Mouse (Mus musculus): ENCODE measurements at regions not wholly inside any gene's neighbourhood (a gene's known extent, or its start where the extent isn't known, plus 50 kb on each side); places are given as distances from the start of the nearest gene placed in this dataset.

DNA sequence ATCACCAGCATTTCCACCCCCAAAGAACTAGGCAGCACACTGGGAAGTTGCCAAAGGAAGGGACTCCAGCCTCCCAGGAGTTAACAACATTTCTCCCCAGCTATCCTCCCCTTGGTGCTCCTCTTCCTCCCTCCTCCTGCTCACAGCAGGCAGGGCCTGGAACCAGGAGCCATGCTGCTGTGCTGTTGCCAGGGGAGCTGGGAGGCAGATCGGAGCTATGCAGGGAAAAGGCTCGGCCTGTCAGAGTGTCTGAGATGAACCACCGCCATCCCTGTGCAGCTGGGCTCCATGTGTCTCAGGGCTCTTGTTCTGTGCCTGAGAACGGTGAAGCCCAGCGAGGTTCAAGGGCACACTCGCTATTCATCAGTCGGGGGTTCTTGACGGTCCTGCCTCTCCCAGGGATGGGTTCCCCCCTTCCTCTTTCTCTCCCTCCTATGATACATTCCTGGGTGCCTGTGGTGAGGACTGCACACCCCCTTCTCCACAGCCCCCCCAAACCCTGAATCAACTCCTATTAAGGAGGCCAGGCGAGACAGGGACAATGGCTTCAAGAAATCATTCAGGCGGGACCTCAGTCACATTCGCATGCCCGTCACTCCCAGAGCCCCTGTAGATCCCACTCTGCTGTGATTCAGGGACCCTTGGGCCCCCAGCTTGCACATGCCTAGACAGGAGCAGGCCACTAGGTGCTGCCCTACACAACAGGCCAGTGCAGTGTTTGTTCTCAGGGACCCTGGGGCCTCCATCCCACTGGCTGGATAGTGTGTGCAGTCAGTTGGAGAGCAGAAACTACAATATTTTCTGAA is 65.6 kb upstream of the Polg start:
- TF ChIP-seq CTCF (IDR thresholded peaks at IDR 0.05; ENCODE audit: control insufficient read depth, insufficient read depth, insufficient read length) (no peak), USF1 (IDR thresholded peaks at IDR 0.05; ENCODE audit: low read depth) (no peak), MYOG (IDR thresholded peaks at IDR 0.05; ENCODE audit: control insufficient read depth, extremely low read depth, insufficient read length) (no peak), MAX (IDR thresholded peaks at IDR 0.05) (no peak)
